ENCODE assay signal across 21 mouse cellular contexts in the genomic region with DNA sequence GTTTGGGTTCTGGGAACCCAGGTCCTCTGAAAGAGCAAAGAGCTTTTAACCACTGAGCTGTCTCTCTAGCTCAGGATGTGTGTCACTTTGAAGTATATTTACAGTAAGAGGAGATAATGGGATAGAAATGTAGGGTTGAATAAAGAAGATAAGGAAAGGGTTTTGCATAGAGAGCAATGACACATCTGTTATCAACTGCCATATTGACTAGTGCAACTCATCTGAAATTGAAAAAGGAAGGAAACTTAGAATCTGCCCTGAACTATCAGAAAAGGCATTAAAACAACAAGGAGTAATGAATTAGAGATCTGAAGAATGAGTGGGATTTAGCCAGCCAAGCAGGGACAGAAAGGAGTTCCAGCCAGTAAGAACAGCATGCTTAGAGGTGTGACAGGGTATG. TPM values are rescaled to one million over a fixed set of nuclear protein-coding genes. Genes with fewer than 3 reads are reported as not detected.
A peak's percentile ranks its signal among the peaks of the same experiment; 100 is the strongest.
DNase-seq lines count a peak whose midpoint lies in the region; ATAC-seq and TF ChIP-seq lines count a peak whose summit lies in the region.
"Had no signal": no experiment of that assay in that cellular context is flagged by ENCODE, and none has a peak within 500 bp of the region (broad histone marks: within the 10 kb centered on the region; RNA-seq: fewer than 3 reads in every experiment).

No protein-coding gene starts in this region.

- no peak overlapping the region for H3K9ac ChIP-seq in liver, embryonic 13.5 days
- no peak overlapping the region for H3K9ac ChIP-seq in liver, postnatal 0 days (replicated peaks)
- H3K9ac ChIP-seq in intestine, embryonic 16.5 days (ENCODE audit: low read depth, low read length), result no peak overlapping the region
- H3K9ac ChIP-seq: embryonic facial prominence, embryonic 12.5 days; forebrain, embryonic 15.5 days; hindbrain, embryonic 12.5 days had no signal

- TF ChIP-seq CTCF in liver, postnatal 0 days (IDR thresholded peaks at IDR 0.05; ENCODE audit: low read depth), result no peak

- H3K9me3 ChIP-seq in liver, embryonic 13.5 days (replicated peaks), result no peaks in the 10 kb centered on the region
- H3K9me3 ChIP-seq in liver, postnatal 0 days (ENCODE audit: low read length), result no peaks in the 10 kb centered on the region
- no peaks in the 10 kb centered on the region for H3K9me3 ChIP-seq in intestine, embryonic 16.5 days (ENCODE audit: control insufficient read depth, low read length)
- H3K9me3 ChIP-seq: embryonic facial prominence, embryonic 12.5 days; forebrain, embryonic 15.5 days; heart, embryonic 10.5 days; hindbrain, embryonic 12.5 days had no signal

- H3K36me3 ChIP-seq in liver, embryonic 13.5 days, result peaks cover 55% of the 10 kb centered on the region
- peaks cover 17% of the 10 kb centered on the region for H3K36me3 ChIP-seq in liver, postnatal 0 days (replicated peaks; ENCODE audit: insufficient read depth, low read length)
- no peaks in the 10 kb centered on the region for H3K36me3 ChIP-seq in intestine, embryonic 16.5 days (ENCODE audit: control insufficient read depth, insufficient read depth, low read length)

- H3K4me2 ChIP-seq in liver, embryonic 13.5 days, result no peak overlapping the region
- no peak overlapping the region for H3K4me2 ChIP-seq in liver, postnatal 0 days (ENCODE audit: low read depth, low read length)
- H3K4me2 ChIP-seq in intestine, embryonic 16.5 days (ENCODE audit: low read depth, low read length), result no peak overlapping the region
- H3K4me2 ChIP-seq: embryonic facial prominence, embryonic 12.5 days; forebrain, embryonic 15.5 days; hindbrain, embryonic 12.5 days had no signal

- peak; percentile 81 for ATAC-seq in liver, embryonic 13.5 days (ENCODE audit: low read depth)
- ATAC-seq in liver, postnatal 0 days, result peak; percentile 66
- no peak for ATAC-seq in intestine, embryonic 16.5 days
- no peak for ATAC-seq in activated CD4-positive, CD25-positive, alpha-beta regulatory T cell, adult 4 months
- ATAC-seq: forebrain, embryonic 15.5 days; hindbrain, embryonic 16.5 days had no signal

- no peak overlapping the region for H3K4me3 ChIP-seq in liver, embryonic 13.5 days (replicated peaks)
- H3K4me3 ChIP-seq in liver, postnatal 0 days (ENCODE audit: low read depth, low read length), result no peak overlapping the region
- H3K4me3 ChIP-seq in intestine, embryonic 16.5 days (ENCODE audit: low read length), result no peak overlapping the region
- H3K4me3 ChIP-seq: embryonic facial prominence, embryonic 12.5 days; forebrain, embryonic 15.5 days; heart, embryonic 10.5 days; hindbrain, embryonic 12.5 days had no signal

- H3K4me1 ChIP-seq in liver, embryonic 13.5 days (replicated peaks), result peaks cover 12% of the 10 kb centered on the region
- H3K4me1 ChIP-seq in liver, postnatal 0 days (ENCODE audit: insufficient read depth), result no peaks in the 10 kb centered on the region
- no peaks in the 10 kb centered on the region for H3K4me1 ChIP-seq in intestine, embryonic 16.5 days (ENCODE audit: control insufficient read depth, insufficient read depth, low read length)
- H3K4me1 ChIP-seq: embryonic facial prominence, embryonic 12.5 days; forebrain, embryonic 15.5 days; heart, embryonic 10.5 days; hindbrain, embryonic 12.5 days had no signal

- peak; percentile 33 for DNase-seq in 416B (ENCODE audit: low read depth)
- peak; percentile 55 for DNase-seq in c-Kit-positive CD71-positive TER-119-negative erythroid progenitor cells, embryonic 14.5 days (ENCODE audit: low read depth)
- DNase-seq in liver, embryonic 13.5 days, result no peak
- DNase-seq in liver, postnatal 0 days, result no peak
- DNase-seq in adrenal gland, adult 2 months, result no peak
- no peak for DNase-seq in thymus, postnatal 14 days
- DNase-seq: adrenal gland, postnatal 14 days; cerebellum, adult 11 months; cerebellum, adult 8-10 months; cerebellum, postnatal 14 days; heart, adult 18-20 months; heart, postnatal 10 days; heart, postnatal 4 days had no signal

- 0 out of 2 replicates have a peak, but pooled peaks cover 4% of the 10 kb centered on the region for H3K27me3 ChIP-seq in liver, embryonic 13.5 days
- H3K27me3 ChIP-seq in liver, postnatal 0 days (ENCODE audit: insufficient read depth, low read length), result no peaks in the 10 kb centered on the region; the same call in 1 of the 2 replicates
- H3K27me3 ChIP-seq in intestine, embryonic 16.5 days (replicated peaks; ENCODE audit: control insufficient read depth, insufficient read depth, low read length), result no peaks in the 10 kb centered on the region
- H3K27me3 ChIP-seq: CH12.LX had no signal

- H3K27ac ChIP-seq in liver, embryonic 13.5 days, result peak overlapping the region; percentile 72
- no peak overlapping the region for H3K27ac ChIP-seq in liver, postnatal 0 days (ENCODE audit: low read depth)
- no peak overlapping the region for H3K27ac ChIP-seq in intestine, embryonic 16.5 days (ENCODE audit: low read length)
- H3K27ac ChIP-seq: embryonic facial prominence, embryonic 12.5 days; forebrain, embryonic 15.5 days; heart, embryonic 10.5 days; hindbrain, embryonic 12.5 days had no signal

- peak; percentile 32; the same call in 1 of the 2 replicates for TF ChIP-seq EP300 in liver, postnatal 0 days (IDR thresholded peaks at IDR 0.05; ENCODE audit: low read depth)

RNA-seq across cellular contexts. Expression of a gene that starts 23.6 kb away (rescaled TPM):
- polyA plus RNA-seq in liver, embryonic 13.5 days (2015; fragmentation: Nextera tagmentation; extraction: Ambion mirVana), result 62.1 and 74.8 TPM in 2 replicates
- polyA plus RNA-seq in liver, postnatal 0 days (2015; fragmentation: Nextera tagmentation; extraction: Ambion mirVana), result 31.3 and 34.0 TPM in 2 replicates
- 71.4 and 77.9 TPM in 2 replicates for polyA plus RNA-seq in intestine, embryonic 16.5 days (2015; fragmentation: Nextera tagmentation; extraction: Ambion mirVana)
- 10 to 100 TPM; 91.4 to 94.0 TPM for polyA plus RNA-seq in activated CD4-positive, CD25-positive, alpha-beta regulatory T cell, adult 4 months (2017; shearing (Covaris generic))
- total RNA-seq in adrenal gland, adult 2 months (2021), result 10 to 100 TPM; 50.8 to 56.1 TPM
- polyA plus RNA-seq in adrenal gland, adult 2 months (2012; rRNA removed), result 7.9 and 8.1 TPM in 2 replicates

RNA-seq across cellular contexts. Expression of a gene that starts 23.8 kb away (rescaled TPM):
- polyA plus RNA-seq in liver, embryonic 13.5 days (2015; fragmentation: Nextera tagmentation; extraction: Ambion mirVana), result 2.3 and 3.2 TPM in 2 replicates
- polyA plus RNA-seq in liver, postnatal 0 days (2015; fragmentation: Nextera tagmentation; extraction: Ambion mirVana), result 1.8 and 1.9 TPM in 2 replicates
- 2.7 and 3.2 TPM in 2 replicates for polyA plus RNA-seq in intestine, embryonic 16.5 days (2015; fragmentation: Nextera tagmentation; extraction: Ambion mirVana)
- under 1 TPM; 0.52 to 0.85 TPM for polyA plus RNA-seq in activated CD4-positive, CD25-positive, alpha-beta regulatory T cell, adult 4 months (2017; shearing (Covaris generic))
- 1 to 10 TPM; 1.5 to 1.7 TPM for total RNA-seq in adrenal gland, adult 2 months (2021)
- polyA plus RNA-seq in adrenal gland, adult 2 months (2012; rRNA removed), result 0.23 and 0.33 TPM in 2 replicates

RNA-seq across cellular contexts. Expression of a gene that starts 38.2 kb away (rescaled TPM):
- 99.5 and 102 TPM in 2 replicates for polyA plus RNA-seq in liver, embryonic 13.5 days (2015; fragmentation: Nextera tagmentation; extraction: Ambion mirVana)
- 197 and 223 TPM in 2 replicates for polyA plus RNA-seq in liver, postnatal 0 days (2015; fragmentation: Nextera tagmentation; extraction: Ambion mirVana)
- polyA plus RNA-seq in intestine, embryonic 16.5 days (2015; fragmentation: Nextera tagmentation; extraction: Ambion mirVana), result 195 and 208 TPM in 2 replicates
- 100 to 1,000 TPM; 116 to 147 TPM for polyA plus RNA-seq in activated CD4-positive, CD25-positive, alpha-beta regulatory T cell, adult 4 months (2017; shearing (Covaris generic))
- 100 to 1,000 TPM; 181 to 218 TPM for total RNA-seq in adrenal gland, adult 2 months (2021)
- 60.0 and 61.0 TPM in 2 replicates for polyA plus RNA-seq in adrenal gland, adult 2 months (2012; rRNA removed)

Comparison
In these comparisons a context has a peak if more than half of its experiments do, and no peak if none do; other contexts are left out.
1. DNase-seq: peak in 416B (single experiment) and c-Kit-positive CD71-positive TER-119-negative erythroid progenitor cells, embryonic 14.5 days (single experiment); none in liver, embryonic 13.5 days (single experiment), liver, postnatal 0 days (single experiment), adrenal gland, adult 2 months (single experiment) and thymus, postnatal 14 days (single experiment).
2. ATAC-seq: peak in liver, embryonic 13.5 days (single experiment) and liver, postnatal 0 days (single experiment); none in intestine, embryonic 16.5 days (single experiment) and activated CD4-positive, CD25-positive, alpha-beta regulatory T cell, adult 4 months (single experiment).